Mouse (Mus musculus) olfactory bulb, adult 2 months (tissue): ENCODE measurements around the gene Epha8.

Experiments used
- CTCF ChIP-seq: fragments of 200-500 bp; IDR thresholded peaks from 2 replicates; pipeline ENCODE4 v1.5.1; 2012; ENCODE audit warnings: low read depth, mild to moderate bottlenecking, low read length, moderate library complexity; ENCODE audit not compliant: insufficient read depth
- POLR2A ChIP-seq: fragments of 200-500 bp; IDR thresholded peaks from 2 replicates; pipeline ENCODE4 v1.6.1; 2012; ENCODE audit warnings: mild to moderate bottlenecking, low read depth, low read length, moderate library complexity; ENCODE audit not compliant: insufficient read depth

- TF ChIP-seq CTCF (no peak), POLR2A (no peak)
These were observed 41.8 kb upstream of the Epha8 start for GRCm38 (mm10) chr4:136998371-136998770.
